Mouse (Mus musculus) testis, postnatal 10 days (tissue): ENCODE results near the gene Lnpep.
A peak's percentile ranks its signal among the peaks of the same experiment; 100 is the strongest.
"Not testable (repeated sequence)": the region's sequence is repeated elsewhere in the genome, so short reads cannot be mapped to it uniquely, and the experiment has no call there.

ENCODE experiments used
- DNase-seq: peaks from one replicate; pipeline ENCODE4 v3.0.0; 2021; ENCODE audit warnings: low spot score

The Lnpep gene

DNA sequence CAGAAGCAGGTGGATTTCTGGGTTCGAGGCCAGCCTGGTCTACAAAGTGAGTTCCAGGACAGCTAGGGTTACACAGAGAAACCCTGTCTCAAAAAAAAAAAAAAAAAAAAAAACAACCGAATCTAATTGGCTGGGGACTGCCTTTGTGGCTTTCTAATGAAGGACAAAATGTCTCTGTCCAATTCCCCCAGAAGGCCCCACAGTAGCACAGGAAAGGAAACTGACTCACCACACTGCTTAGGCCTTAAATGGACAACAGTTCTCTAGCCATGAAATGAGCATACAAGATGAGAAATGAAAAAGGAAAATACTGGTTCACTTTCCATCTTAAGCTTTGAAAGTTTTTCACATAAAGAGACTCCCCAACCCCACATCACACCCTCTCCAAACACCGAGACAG, 15.3 kb downstream of the Lnpep start:
- DNase-seq: no peak

DNA sequence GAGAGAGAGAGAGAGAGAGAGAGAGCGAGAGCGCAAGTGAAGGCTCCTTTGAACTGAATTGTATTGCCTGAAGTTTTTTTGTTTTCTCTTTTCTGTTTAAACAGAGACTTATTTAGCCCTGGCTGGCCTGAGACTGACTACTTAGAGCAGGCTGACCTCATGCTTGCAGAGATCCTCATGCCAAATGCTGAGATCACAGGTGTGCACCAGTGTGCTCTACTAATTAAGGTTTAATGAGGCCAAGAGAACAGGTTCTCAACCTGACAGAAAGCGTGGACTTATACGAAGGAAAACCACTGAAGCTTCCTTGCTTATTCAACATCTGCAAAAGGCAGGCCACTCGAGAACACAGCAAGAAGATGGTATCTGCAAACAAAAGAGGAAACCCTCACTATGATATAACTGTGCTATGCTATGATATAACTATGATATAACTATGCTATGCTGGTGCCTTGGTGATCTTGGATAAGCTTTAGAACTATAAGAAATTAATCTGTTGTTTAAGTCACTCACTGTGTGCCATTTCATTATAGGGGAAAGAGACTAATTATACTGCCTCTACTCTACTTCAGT, 16.3 kb downstream of the Lnpep start:
- no peak for DNase-seq

DNA sequence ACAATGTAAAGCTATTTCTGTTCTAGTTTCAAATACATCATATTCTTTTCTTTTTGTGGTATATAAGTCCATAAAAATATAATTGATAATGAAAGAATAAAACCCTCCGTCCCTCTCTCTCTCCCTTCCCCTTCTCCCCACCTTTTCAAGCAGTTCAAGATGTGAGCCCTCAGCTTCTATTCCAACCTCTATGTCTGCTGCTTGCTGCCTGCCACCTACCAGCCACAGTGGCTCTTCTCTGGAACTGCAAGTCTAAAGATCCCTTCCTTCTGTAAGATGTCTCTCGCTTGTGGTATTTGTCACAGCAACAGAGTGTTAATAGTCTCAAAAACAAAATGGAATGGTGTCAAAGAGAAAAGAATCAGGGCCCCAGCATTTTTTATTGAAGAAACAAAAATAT, 20.3 kb downstream of the Lnpep start:
- DNase-seq: no peak

DNA sequence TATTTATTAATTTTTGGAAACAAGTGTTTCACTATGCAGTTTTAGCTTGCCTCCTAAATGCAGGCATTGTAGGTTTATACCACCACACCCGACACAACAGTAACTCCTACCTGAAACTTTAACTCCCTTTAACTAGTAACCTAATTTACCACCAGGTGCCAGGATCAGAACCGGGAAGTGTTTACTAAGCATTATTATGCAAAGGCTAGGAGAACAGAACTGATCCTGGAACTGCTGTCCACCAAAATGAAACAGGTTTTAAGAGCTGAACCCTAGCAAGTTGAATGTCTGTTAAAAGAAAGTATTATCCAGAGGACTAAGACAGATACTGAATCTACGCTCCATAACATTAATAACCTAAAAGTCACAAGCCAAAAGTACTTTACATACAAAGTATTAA, 21.2 kb downstream of the Lnpep start:
- no peak for DNase-seq

DNA sequence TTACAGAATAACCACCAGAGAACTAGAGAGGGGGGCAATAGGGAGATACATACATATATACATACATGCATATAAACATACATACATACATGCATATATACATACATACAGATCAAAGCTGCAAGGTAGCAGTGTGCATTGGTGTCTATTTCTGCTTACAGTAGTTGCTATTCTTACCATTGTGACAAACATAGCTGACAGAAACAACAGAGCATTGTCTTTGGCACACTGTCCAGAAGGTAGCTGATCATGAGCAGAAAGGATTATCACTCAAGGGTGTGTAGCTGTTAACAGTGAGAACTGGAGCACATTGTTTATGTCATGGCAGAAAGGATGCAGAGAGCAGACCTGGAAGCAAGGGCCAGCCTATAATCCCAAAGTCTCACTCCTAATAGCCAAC, 22.1 kb downstream of the Lnpep start:
- no peak for DNase-seq

DNA sequence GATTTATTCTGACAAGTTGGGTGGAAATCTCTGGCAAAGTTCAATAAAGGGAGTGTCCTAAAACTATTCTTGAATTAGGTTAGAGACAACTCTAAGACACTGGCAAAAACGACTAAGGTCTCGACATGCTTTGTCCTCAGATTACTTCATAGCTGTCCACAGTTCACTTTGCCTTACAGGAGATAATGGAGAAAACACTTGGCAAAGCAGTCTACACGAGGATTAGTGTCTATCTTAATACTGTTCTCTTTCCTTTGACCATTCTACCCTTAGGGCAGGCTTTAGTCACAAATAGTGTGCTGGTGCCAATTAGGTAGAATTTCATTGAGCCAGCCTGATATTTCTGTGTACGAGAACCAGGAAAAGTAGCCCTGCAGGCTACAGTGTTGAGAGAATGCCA, 22.5 kb downstream of the Lnpep start:
- no peak for DNase-seq

DNA sequence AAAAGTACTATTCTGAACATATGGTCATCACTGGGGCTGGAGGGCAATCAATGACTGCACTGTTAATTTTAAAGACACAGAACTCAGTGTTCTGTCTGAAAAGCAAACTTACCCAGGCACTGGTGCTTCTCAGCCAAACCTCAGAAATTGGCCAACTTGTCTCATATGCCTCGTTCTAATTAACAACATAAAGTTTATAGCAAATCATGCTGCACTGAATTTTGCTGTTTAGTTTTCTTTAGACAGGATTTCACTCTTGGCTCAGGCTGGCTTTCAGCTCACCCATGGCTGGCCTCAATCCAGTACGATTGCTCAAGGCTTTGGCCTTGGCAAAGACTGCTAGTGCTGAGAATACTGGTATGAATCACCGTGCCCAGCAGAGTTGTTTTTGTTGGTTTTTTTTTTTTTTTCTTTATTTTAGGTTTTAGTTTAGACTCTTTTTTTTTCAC, 24.0 kb downstream of the Lnpep start:
- DNase-seq: peak; percentile 74

DNA sequence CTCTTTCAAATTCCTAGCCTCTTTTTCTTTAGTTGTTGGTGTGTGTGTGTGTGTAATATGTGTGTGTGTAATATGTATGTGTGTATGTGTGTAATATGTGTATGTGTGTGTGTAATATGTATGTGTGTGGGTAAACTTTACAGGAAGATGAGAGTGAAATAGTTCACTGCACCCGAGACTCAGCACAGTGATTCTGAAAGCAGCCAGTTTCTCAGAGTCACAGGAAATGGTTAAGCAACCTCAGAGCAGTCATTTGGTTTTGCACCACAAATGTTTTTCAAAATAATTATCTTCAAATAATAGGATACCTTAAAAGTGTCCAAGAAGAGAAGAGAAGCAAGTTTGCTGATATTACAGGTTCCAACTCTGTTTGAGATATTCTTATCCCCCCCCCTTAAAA, 24.8 kb downstream of the Lnpep start:
- no peak for DNase-seq

DNA sequence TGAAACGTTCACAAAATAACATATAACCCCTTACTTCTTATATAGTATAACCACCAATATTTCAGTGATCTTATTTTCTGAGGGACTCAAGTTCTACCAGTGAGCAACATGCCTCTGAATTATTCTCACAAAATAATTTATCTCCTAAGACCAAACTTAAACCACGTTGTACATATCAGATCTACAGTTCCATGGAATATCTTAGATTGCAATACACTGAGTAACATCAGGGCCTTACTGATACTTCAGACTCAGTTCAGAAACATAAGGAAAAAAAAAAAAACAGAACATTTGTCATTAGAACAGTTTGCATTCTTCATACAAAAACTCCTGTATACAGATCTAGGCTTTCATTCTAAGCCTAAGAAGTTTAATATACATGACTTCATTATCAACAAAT, 26.5 kb downstream of the Lnpep start:
- no peak for DNase-seq

DNA sequence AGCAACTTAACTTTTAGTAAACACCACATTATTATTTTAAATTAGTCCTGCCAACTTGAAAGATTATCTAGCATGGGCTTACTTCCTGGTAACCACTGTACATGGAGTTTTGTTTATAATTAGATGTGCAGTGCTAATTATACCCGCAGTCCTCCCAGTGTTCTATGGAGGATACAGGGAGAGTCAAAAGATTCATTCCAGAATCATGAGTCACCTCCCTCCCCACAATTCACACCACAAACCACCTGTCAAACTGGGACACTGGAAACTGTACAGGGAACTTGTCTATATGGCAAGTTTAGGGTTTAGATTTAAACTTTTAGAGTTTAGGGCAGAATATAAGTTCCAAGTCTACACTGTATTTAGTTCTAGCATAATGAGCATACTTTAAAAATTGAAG, 31.9 kb downstream of the Lnpep start:
- DNase-seq: no peak

DNA sequence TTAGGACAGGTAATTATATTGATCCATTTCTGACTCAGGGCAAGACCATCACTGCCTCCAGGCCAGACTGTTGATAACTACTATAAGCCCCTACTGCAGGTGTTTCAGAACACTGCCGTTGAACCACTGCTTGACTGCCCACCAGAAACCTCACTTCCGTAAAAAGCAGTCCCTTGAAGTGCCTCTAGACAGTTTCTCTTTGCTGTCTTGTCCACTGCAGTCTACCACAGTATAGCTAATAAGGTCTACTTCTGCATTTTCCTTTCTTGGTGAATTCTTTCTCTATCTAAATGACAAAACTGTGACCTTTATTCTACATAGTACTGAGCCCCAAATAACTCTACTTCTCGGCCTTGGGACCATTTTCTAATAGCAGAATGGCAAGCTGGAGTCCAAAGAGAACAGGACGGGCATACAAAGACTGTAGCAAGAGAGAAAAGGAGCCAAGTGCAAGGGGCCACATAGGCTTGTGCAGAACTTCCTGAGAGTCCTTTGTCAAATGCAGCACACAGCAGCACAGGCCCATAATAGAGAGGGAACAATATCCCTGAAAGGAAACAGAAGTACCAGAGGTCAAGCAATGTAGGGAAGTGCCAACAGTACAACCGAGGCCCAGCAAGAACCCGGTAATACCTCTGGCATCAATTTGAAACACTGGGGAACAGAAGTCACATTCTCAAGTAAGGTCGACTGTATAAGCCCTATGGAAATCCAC, 37.4 kb downstream of the Lnpep start:
- DNase-seq: no peak

DNA sequence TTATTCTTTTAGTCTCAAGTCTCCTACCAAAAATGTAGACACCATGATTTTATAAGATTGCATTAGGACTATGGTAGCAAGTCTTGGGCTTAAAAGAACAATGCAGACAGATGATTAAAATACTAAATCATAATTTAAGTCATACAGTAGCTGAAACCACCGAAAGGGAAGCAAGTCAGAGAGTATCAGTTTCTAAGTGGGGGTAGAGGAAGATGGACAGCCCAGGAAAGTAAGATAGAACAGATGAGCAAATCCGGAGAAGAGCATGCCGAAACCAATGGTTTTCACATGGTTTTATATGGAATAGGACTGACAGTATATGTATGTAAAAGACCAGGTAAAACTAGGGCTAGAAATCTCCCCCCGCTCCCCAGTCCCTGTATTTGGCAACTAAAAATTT, 39.7 kb downstream of the Lnpep start:
- DNase-seq: no peak

DNA sequence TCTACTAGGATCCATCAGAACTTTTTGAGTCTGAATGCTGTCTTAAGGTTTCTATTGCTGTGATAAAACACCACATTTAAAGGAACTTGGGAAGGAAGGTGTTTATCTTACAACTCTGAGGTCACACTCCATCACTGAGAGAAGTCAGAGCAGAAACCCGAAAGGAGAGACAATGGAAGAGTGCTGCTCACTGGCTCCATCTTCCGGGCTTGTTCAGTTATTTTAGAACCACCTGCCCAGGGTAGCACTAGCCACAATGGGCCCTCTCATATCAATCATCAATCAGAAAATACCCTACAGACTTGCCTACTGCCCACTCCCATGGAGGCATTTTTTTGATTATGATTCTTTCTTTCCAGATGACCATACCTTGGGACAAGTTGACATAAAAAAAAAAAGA, 41.0 kb downstream of the Lnpep start:
- DNase-seq: no peak

DNA sequence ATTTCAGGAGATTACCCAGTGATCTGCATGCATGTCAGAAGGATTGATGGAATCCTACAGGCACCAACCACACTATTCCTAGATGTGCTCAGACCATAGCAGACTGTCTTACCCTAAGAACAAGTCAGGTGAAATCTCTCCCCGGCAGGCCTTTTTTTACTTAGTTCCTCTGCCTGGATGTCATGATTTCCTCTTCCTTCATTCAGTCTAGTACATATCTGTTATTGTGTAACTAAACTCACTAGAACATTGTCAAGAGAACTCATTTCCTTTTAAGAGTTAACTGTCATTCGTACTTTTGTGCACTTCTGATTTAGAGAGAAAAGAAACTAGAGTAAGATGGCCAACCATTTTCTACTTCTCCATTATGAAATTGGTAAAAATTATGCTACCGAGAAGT, 43.6 kb downstream of the Lnpep start:
- no peak for DNase-seq

DNA sequence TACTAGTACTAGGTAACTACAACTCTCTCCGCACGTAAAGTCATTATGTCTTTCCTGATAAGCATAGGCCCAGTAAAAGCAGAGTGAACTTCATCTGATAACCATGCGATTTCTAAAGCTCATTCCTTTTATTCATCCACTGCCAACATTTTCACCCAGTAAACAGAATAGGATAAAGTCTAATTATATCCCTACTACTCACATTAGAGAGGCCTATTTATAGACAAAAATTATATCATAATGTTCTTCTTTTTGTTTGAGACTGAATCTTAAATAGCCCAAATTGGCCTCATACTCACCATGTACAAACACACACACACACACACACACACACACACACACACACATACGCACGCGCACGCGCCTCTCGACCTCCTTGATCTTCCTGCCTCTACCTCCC, 48.5 kb downstream of the Lnpep start:
- DNase-seq: no peak

DNA sequence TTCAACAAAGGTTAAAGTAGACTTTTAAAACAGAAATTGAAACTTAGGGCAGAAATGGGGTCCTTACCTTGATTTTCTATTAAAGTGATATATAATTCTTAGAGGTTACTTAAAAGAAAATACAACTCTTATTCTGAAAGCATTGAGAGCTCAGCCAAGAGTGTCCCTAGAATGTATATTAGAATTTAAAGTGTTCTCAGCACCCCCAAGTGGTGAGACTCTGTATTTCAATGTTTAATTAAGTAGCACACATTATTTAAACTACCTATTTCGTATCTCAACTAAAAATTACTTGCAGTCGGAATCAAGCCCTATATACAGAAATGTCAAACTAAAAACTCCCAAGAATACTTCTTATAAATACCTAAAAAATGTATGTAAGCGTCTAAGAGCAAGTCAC, 57.8 kb downstream of the Lnpep start:
- no peak for DNase-seq

DNA sequence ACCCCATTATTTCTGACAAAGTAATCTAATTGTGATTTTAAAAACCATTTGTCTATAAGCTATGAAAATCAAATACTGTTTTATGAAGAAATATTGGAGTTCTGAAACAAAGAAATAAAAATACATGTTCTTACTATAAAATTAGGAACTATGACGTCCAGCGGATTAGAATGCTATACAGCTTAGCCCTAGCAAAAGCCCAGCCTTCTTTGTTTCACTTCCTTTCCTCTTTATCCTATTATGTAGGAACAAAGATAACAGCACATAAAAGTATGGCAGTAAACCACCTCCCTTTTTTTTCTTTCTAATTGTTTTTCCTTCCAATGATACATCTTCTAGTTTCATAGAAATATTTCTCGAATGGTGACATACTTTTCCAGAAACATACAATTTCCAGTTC, 75.9 kb downstream of the Lnpep start:
- DNase-seq: no peak

DNA sequence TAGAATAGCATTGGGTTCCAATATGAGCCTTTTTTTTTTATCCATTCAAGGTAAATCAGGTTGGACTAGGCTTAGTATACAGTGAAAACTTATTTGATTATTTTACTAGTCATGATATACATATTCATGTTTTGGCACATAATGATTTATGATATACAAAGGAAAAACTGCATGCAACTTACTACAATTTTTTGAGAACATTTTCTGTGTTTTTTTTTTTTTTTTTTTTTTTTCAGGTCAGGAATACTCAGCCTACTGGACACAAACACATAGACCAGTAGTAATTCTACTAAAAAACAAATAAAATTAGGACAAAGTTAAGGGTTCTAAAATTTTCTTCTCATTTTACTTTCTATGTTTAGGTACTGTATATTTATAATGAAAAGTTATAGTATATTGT, 93.5 kb downstream of the Lnpep start:
- DNase-seq: no peak

DNA sequence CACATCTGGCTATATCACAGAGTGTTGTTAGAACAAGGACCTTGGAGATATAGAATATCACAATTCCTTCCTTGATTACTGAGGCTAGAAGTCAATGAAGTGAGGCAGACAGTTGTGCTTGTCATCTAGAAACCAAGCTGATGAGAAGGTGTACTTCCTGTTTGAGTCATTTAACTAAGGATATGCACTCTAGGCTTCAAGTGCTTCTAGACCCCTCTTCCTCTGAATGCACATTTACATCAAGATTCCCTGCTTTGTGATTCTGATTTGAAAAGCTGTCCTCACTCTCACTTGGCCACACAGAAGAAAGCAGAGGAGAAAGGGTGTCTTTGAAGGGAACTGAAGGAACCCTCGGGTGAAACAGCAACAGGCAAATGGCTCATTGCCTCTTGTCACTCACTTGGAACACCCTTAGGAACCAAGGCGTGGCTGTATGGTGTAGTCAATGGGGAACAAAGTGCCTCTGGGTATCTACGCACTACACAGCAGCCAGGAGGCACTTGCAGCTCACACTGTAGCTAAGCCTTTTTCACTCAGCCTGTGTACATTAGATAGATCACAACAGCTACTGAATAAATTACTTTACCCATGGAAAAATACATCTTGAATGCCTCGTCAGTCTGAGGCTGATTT, 108.3 kb downstream of the Lnpep start:
- no peak for DNase-seq

DNA sequence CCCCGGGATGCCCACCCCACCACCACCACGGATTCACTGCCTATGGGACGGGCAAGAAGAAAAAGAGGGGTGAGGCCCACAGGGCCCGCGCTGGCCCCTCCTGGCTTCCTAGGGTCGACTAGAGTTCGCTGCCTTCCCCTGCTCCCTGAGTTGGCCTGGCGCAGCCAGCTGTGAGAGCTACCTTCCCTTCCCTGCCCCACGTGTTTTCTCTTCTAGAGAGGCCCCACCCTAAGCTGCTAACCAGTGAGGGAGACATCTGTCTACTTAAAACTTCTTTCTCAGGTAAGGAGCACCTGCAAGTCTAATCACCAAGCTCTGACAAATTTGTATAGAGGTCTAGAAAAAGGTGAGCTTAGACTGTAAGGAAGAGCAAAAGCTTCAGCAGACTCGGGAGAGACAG, 118.2 kb downstream of the Lnpep start:
- DNase-seq: no peak

DNA sequence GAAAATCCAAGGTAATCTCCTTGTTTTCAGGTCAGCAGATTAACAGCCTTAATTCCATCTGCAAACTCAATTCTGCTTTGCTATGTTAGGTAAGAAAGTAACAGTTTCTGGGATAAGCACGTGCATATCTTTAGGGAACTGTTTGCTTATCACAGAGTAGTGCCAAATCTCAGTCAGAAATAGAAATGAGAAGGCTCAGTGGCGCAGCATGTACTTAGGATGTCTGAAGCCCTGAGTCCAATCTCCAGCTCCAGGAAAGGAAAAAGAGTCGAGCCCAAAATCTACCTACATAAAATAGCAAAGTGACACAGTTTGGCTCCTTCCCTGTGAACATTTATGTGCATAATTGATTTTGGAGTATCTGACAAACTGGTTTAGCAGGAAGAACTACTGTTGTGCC, 125.6 kb downstream of the Lnpep start:
- DNase-seq: no peak

DNA sequence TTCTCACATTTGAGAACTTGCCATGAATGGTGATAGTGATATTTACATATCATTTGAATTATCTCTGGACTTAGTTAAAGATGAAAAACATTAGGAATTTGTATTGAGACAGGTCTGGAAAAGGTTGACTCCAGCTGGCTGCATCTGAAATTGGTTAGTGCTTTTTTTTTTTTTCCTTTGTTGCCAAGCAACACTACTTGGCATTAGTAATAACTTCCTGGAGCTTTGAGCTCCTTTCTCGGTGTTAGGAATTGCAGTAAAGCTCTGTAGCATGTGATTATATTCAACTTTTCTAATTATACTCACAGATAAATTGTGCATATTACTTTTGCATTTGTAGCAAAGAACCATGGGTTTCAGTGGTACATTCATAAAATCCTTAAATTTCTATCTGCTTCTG, 126.0 kb downstream of the Lnpep start:
- DNase-seq: no peak

DNA sequence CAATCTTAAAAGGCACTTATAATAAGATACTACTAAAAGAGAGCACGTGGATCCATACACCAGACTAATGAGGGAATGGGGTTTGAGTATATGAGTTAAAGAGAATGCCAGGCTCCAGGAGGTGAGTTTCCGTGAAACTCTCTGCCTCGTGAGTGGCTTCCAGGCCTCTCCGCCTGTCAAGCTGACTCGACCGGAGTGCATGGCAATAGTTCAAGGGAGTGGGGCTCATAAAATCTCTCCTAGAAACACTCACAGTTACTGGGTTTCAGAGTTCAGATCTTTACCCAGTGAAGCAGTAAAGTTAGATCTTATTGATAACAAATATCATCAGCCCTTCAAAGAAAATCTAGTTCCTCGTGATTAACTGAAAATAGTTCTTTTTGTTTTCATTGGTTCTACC, 128.1 kb downstream of the Lnpep start:
- no peak for DNase-seq

DNA sequence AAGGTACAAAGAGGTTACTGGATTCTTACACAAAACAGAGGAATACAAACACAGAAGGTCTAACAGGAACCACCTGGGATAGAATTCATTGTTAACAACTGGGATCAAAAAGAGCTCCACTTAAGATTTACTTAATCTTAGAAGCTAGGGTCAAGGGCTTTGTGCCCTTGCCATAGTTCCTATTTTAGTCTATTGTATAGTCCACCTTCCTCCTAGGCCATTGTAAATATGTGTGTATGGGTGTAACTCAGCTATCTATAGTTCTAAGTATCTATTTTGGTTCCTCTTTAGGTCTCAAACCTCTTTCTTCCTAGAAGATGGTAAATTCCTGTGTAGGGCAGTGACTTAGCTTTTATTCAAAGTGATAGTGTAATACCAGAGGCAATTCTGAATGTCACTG, 128.6 kb downstream of the Lnpep start:
- DNase-seq: not testable (repeated sequence)
